Mouse (Mus musculus): ENCODE results near the gene Pex6.

Pex6 gene

DNA sequence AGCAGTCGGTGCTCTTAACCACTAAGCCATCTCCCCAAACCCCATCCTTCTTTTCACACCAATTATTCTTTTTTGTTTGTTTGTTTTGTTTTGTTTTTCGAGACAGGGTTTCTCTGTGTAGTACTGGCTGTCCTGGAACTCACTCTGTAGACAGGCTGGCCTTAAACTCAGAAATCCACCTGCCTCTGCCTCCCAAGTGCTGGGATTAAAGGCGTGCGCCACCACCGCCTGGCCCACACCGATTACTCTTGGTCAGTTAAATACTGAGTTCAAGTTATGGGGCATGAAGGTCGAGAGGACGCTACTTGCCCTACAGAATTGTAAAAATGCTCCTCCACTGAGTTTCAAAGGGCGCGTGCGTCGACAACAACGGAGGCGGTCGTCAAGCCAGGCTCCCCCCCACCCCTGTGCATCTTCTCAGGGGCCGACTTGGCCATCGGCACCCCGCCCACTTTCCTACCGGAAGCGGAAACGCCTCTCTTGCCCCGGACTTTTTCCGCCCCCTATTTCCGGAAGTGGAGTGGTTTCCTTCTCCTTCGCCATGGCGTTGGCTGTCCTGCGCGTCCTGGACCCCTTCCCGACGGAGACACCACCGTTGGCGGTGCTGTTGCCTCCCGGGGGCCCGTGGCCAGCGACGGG, at the start of gene Pex6:
TSS of gene Pex6 (plus strand) at position 505 of the 639 bp plus-strand sequence.
- DNase-seq (ENCODE audit: low spot score): peak; percentile 94

DNA sequence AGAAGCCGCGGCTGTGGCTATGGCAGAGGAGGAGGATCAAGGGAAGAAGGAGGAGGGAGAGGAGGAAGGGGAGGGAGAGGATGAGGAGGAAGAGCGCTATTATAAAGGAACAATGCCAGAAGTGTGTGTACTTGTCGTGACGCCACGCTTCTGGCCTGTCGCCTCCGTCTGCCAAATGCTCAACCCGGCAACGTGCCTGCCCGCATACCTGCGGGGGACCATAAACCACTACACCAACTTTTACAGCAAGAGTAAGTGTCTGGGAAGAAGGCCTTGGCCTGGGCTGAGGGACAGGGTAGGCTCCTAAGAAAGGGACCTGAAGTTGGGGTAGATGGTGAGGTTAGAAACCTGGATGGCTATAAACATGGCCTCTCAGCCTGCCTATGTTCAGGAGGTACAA, 49.3 kb upstream of the Pex6 start:
- DNase-seq (ENCODE audit: low spot score): no peak

DNA sequence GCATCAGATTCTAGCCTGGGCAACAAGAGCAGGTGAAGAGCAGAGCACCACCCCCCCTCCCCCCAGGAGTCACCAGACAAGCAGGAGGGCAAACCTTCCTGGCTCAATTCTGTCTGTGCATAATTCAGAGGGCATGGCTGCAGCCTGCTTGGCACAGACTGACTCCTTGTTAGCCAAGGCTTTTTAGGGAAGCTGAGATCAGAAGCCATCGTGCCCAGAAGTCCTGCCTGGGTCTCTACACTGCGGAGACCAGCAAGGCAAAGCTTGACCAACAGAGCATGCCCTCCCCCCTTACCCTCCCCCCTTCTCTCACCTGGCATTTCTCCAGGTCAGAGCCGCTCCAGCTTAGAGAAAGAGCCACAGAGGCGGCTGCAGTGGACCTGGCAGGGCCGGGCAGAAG, 48.5 kb upstream of the Pex6 start:
- DNase-seq (ENCODE audit: low spot score): no peak

DNA sequence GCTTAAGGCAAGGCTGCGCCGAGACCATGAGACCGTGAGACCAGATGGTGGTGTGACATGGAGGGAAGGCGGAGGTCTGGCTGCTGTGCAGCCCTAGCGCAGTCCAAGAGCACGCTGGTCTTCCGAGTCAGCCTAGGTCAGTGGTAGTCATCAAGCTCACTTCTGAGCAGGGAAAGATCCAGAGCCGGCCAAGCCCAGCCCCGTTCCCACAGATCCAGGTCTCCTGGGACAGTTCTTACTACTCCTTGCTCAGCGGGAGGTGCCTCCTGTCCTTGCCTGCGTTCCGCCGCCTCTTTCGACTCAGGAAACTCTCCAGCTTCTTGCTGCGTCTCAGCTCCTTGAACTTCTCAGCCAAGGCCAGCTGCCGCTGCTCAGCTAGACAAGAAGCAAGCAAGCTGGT, 43.6 kb upstream of the Pex6 start:
- DNase-seq (ENCODE audit: low spot score): no peak

DNA sequence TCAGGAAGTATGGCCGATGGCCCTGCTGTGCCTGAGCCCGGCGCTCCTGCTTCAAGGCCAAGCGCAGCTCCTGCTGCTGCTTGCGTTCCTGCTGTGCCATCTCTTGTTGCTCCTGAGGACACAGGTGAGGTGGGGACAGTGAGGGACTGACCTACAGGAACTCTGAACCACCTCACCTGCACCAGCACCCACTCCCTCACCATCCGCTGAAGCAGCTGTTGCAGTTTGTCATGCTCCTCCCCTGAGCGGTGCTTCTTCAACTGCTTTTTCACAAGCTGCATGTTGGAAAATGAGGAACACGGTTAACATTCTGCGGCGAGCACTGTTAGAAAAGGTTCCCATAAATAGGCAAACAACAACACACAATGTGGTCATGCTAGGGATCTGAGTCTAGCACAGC, 41.4 kb upstream of the Pex6 start:
- DNase-seq (ENCODE audit: low spot score): no peak

DNA sequence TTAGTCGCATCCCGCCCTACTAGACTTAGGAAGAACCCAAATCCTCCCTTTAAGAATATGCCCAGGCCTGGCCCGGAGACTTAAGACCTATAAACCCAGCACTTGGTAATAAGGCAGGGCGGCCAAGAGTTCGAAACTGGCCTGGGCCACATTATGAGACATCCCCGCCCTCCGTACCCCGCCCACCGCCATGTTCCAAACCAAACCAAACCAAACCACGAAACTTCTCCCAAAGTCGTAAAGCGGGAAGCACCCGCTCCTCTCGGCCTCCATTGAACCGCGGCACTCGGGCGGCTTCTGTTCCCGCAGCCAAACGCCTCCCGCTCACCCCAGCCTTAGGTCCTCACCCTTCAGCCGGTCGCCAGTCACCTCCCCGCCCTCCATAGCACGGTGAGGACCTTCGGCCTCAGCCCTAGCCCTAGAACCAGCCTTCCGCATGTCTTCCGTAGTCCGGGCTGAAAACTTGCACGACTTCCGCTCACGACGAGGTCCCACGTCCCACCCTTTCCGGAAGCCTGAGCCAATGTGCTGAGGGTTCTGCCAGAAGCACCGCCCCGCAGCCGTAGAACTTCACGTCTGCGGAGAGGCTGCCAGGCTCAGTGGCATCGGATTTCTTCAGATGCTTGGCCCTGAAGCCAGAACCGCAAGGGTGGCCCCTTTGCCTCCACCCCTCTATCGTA, 37.3 kb upstream of the Pex6 start, which contains the start of gene Rrp36:
TSS of gene Rrp36 (minus strand) at position 503 of the 680 bp plus-strand sequence.
- peak; percentile 92 for DNase-seq (ENCODE audit: low spot score)

DNA sequence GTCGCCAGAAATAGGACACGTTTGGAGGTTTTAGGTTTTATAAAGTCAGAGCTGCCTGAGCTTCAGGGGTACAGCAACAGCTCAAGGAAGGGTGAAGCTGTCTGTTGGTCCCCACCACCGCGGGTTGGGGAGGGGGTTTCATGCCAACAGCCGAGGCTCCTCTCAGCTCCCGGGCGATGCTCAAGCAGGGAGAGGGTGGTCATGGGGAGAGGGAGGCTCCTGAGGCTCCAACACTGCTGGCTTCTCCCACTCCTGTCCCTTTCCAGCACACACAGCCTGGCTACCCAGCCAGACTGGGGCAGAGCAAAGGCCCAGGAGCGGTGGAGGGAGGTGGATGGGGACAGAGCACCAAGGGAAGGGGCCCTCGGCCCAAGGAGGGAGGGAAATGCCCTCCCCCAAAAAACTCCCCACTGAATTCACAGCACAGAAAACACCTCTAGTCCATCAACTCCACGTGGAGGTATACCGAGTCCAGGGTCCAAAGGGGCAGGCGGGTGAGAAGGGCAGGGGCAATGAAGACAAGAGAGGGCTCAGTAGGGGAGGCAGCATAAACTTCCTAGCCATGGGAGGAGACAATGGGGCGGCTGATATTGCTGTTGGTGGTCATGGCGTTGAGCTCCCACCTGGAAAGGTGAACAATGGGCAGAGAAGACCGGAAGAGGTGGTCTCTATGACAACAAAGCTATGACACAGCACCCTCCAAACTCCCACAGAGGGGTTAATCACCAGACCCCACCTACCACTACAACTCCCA, 36.6 kb upstream of the Pex6 start:
- no peak for DNase-seq (ENCODE audit: low spot score)

DNA sequence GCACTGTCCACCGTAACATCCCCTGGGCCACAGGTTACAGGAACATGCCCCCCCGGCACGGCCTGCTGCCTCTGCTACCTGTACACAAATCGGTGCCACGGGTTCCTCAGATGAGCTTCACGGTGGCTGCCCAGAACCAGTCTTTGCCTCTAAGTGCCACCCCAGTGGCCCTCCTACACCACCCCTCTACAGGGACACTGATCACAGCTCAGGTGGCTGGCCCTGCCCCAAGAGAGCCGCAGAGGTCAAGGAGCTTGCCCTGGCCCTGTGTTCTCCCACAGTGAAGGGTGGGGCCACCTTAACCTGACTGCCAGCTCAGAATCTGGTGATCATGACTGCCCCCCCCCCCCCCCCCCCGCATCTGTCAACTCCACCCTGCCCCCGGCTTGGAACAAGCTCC, 32.8 kb upstream of the Pex6 start, which contains the start of gene Mea1:
TSS of gene Mea1 (plus strand) at position 378 of the 400 bp plus-strand sequence.
- DNase-seq (ENCODE audit: low spot score): no peak

DNA sequence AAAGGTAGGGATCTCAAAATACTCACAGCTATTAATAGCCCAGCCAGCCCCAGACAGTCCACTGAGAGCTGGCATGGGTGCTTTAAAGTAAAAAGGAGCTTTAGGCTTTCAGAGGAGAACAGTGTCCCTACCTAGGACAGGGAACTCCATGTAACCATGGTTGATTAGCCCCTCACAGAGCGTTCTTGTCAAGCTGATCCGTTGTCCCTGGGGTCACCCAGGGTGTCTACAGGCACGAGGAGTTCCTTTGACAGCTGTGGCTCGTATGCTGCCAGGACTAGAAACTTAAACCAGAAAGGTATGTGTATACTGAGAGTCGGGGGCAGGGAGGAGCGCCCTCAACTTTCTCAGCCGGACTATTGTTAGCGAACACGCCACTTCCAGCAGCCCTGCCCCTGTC, 32.4 kb upstream of the Pex6 start:
- DNase-seq (ENCODE audit: low spot score): no peak

DNA sequence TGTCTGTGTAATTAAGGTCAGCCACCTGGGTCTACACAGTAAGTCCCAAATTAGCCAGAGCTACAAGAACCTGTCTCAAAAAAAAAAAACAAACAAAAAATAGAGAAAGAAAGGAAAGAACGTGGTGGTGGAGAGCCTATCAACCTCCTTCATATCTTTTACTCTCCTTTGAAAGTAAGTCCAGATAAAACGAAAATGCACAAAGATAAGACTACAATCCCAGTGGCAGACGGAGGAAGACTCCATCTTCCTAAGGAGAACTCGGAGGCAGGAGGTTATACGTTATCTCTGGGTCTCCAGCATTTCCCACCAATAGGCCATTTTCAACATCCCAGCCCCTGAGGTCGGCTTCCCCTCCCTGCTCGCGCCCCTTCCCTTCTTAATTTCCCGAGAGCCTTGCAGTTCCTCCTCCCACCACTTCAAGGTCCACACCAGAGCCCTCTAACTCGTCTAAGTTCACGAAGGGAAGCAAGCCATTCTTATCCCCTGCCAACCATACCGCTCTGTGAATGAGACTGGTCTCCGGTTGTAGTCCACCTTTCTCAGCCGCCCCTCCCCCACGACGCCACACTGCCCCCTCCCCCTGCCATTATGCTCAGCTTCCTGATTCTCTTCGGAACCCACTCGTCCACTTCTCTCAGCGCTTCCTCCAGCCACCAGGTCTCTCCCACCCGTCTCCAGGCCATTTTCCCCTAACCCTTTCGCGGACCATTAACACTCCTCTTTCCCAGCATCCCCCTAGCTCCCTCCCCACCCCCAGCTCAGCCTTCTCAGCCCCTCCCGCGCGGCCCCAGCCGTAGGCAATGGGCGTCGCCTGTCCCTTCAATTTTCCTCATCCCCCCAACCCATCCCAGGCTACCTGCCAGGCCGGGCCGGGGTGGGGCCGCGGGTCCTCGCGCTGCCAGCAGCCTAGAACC, 31.2 kb upstream of the Pex6 start:
- peak; percentile 50 for DNase-seq (ENCODE audit: low spot score)

DNA sequence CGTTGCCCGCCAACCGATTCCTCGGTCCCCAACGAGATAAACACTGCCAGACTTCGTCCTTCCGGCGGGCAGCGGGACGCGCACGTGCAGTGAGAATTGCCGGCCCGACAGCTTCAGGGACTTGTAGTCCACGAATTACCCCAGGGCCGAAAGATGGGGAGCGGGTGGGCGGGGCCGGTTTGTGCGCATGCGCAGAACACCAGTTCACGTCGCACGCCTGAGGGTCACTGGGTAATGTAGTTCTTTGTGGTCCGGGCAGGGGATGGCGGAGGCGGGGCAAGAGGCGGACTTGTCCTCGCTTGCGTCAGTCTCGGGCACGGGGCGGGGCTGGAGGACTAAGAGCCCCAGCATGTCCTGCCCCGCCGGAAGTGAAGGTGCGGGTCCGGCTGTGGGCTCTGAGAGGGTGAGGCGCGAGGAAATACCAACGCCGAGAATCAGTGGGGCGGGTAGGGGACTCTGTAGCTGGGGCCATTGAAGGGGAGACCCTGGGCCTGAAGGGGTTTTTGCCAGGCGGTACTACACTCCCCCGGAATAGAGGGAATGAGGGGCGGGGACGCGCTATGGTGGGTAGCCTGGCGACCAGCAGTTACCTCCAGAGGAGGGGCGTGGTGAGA, 30.4 kb upstream of the Pex6 start, which contains the start of gene Klhdc3:
TSS of gene Klhdc3 (minus strand) at position 155 of the 614 bp plus-strand sequence.
- peak; percentile 99 for DNase-seq (ENCODE audit: low spot score)

DNA sequence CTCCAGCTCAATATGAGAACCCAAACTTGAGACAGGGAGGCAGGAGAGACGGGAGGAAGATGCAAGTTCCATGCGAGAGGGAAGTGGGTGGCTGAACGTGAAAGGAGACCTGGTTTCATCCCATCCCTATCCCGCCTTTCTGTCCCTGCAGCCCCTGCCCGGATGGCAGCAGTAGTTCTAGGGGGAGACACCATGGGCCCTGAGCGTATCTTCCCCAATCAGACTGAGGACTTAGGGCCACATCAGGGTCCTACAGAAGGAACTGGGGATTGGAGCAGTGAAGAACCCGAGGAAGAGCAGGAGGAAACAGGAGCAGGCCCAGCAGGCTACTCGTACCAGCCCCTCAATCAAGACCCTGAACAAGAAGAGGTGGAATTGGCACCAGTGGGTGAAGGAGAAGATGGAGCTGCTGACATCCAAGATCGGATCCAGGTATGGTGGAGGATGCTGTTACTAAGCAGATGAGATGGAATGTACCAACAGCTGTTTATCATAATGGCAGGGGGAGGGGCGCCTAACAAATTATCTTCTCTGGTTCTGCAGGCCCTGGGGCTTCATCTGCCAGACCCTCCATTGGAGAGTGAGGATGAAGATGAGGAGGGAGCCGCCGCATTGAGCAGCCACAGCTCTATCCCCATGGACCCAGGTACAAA, 29.7 kb upstream of the Pex6 start:
- DNase-seq (ENCODE audit: low spot score): no peak

DNA sequence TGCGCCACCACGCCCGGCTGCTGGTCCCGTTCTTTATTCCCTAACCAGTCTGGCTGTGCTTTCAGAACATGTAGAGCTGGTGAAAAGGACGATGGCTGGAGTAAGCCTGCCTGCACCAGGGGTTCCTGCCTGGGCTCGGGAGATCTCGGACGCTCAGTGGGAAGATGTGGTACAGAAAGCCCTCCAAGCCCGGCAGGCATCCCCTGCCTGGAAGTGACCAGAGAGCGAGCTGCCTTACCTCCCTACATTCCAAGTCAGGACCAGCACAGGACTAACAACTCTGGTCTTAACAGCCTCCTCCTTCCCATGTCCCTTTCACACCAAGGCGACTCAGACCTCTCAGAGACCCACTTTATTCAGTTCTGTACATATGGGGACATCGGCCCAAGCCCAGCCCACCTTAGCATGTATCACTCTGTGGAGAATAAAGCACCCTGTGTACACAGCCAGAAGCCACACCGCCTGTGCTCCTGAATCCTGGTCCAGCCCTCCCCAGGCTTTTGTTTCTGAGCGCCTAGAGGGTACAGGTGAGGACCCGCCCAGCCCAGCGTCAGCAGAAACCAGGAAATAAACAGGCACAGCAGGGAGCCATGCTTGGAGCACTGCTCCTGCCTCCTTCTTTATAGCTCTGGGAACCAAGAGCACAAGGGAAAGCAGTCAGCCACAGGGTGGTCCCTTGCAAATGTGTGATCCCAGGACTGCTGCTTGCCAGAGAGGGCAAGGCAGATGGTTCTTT, 28.4 kb upstream of the Pex6 start:
- DNase-seq (ENCODE audit: low spot score): no peak

DNA sequence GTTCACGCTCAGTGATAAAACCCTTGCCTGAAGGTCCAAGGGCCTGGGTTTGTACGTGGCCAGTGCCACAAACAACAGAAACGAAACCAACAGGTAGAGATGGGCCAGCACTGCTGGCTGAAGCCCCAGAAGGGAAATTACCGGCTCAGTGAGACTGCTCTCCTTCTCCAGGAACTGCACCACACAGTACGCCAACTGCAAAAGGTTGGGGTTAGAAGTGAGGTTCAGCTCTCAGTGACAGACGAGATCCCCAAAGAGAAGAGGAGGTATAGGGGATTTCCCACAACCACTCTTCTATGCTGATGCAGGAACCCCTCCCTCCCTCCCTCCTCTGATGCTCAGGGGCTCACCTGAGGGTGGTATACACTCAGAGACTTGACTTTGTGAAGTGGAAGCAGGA, 25.4 kb upstream of the Pex6 start:
- no peak for DNase-seq (ENCODE audit: low spot score)

DNA sequence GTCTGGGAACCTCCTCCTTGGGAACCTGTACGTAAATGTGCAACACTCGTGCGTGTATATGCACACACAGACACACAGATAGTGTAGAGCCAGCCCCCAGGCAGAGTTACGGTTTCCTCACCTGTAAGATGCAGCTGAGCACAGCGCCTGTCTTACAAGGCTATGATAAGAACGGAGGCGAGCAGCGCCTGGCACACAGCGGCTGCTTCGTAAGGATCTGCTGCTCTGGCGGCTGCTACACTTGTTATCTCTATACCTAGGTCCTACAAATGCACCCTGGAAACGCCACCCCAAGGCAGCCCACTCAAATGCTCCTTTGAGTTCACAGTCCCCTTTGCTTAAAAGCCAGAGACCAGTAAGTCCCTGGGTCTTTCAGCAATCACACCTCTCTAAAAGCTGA, 20.6 kb upstream of the Pex6 start:
- DNase-seq (ENCODE audit: low spot score): no peak

DNA sequence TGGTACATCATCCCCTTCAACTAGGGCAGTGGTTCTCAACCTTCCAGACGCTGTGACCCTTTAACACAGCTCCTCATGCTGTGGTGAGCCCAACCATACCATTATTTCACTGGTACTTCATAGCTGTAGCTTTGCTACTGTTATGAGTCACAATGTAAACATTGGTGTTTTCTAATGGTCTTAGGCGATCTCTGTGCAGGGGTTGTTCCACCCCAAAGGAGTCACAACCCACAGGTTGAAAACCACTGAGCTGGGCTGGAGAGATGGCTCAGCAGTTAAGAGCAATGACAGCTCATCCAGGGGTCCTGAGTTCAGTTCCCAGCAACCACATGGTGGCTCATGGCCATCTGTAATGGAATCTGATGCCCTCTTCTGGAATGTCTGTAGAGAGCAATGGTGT, 19.9 kb upstream of the Pex6 start:
- DNase-seq (ENCODE audit: low spot score): no peak

DNA sequence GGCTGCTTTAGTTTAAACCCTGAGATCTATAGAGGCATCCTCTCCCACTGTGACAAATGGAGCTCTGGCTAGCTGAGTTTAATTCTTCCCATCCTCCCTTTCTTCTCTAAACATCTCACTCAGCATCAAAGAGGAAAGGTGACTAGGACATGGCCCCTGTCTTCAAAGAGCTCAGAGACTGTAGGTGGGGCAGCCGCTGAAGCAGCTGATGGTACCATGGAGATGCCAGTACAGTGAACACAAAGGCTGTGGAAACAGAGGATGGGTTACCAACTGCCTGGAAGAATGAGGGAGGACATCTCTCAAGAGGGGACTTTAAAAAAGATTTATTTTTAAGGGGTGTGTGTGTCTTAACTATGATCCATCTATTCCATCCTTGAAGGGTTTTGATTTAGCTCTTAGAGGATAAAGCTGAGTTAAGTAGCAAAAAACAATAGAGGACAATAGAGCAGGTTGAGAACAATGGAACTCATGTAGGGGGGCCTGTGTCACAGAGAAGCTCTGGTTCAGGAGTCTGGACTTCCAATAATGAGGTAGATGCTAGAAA, 16.7 kb upstream of the Pex6 start:
- no peak for DNase-seq (ENCODE audit: low spot score)

DNA sequence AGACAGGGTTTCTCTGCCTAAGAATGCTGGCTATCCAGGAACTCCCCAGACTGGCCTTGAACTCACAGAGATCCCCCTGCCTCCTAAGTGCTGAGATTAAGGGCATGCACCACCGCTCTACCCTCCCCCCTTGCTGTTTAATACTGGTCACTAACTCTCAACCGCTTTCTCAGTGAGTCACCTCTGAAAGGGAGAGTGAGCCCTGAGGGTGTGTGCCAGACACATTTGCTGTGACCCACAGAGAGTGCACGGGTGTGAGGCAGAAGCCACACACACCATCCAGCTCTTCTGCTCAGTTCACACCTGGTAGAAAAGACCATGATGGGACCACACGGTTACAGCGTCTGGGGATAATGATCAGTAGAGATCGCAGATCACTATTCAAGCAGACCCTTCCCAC, 12.7 kb upstream of the Pex6 start:
- no peak for DNase-seq (ENCODE audit: low spot score)

DNA sequence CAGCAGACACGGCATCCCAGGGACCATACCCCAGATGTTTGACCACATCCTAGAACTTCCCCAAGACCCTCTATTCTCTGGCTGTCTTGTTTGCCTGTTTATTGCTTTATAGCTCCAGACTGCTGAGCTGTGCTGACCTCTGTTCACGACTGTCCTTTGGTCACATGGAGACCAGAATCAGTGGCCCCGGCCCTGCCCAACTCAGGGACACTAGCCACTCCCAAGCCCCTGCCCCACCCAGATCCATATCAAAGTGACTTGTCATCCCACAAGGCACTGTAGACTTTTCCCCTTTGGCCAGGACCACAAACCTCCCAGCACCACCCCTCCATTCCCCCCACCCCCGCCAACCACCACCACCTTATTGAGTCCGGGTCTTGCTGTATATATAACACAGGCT, 12.0 kb upstream of the Pex6 start:
- no peak for DNase-seq (ENCODE audit: low spot score)

DNA sequence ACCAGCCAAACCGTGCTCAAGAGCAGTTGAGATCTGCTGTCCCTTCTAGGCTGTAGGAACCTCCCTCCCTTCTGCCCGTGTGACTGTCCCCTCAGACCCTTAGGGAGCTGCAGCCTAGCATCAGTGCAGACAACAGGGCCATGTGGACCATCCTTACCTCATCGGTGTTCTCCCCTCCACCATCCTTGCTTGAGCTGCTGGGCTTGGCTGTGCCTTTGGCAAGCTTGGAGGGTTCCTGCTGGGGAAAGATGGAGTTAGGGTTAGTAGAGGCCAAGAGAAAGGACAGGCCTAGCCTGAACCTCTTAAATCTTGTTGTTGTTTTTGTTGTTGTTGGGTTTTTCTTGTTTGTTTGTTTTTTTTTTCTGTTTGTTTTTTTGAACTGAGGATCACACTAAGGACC, 11.4 kb upstream of the Pex6 start:
- no peak for DNase-seq (ENCODE audit: low spot score)

Data from urinary bladder, postnatal 14 days (tissue).